Mouse (Mus musculus) limb, embryonic 14.5 days (tissue): ENCODE data around the gene Cep112. TPM values are rescaled to one million over a fixed set of nuclear protein-coding genes. Genes with fewer than 3 reads are reported as not detected.

Source experiments
- ATAC-seq: fragments of 200-750 bp; cut with Nextera tagmentation; 2 replicates; pipeline ENCODE4 v1.8.0; 2017; ENCODE audit warnings: low read depth, moderate number of reproducible peaks, moderate TSS enrichment; ENCODE audit not compliant: low FRiP score
- DNase-seq: peaks from one replicate; pipeline ENCODE4 v3.0.0-alpha.2; 2015; ENCODE audit warnings: low spot score
- H3K27ac ChIP-seq: fragments of 300-500 bp; sonication (generic); replicated peaks from 2 replicates; pipeline ENCODE4 v1.5.1; 2014; ENCODE audit warnings: low read depth, mild to moderate bottlenecking, low read length, moderate library complexity, mixed read lengths
- H3K27me3 ChIP-seq: fragments of 300-500 bp; sonication (generic); 2 replicates; pipeline ENCODE4 v1.6.1; 2014; ENCODE audit warnings: low read length, mixed read lengths; ENCODE audit not compliant: control insufficient read depth, insufficient read depth
- H3K36me3 ChIP-seq: fragments of 300-500 bp; sonication (generic); 2 replicates; pipeline ENCODE4 v1.6.1; 2014; ENCODE audit warnings: mild to moderate bottlenecking, low read length, moderate library complexity, mixed read lengths; ENCODE audit not compliant: control insufficient read depth, insufficient read depth
- H3K4me1 ChIP-seq: fragments of 300-500 bp; sonication (generic); 2 replicates; pipeline ENCODE4 v1.6.1; 2014; ENCODE audit warnings: antibody characterized with exemption, low read length, mixed read lengths; ENCODE audit not compliant: control insufficient read depth, insufficient read depth
- H3K4me2 ChIP-seq: fragments of 300-500 bp; sonication (generic); replicated peaks from 2 replicates; pipeline ENCODE4 v1.6.1; 2014; ENCODE audit warnings: low read depth, mild to moderate bottlenecking, low read length, moderate library complexity; ENCODE audit not compliant: severe bottlenecking
- H3K4me3 ChIP-seq: fragments of 300-500 bp; sonication (generic); replicated peaks from 2 replicates; pipeline ENCODE4 v1.5.1; 2014; ENCODE audit warnings: low read length
- H3K9ac ChIP-seq: fragments of 300-500 bp; sonication (generic); 2 replicates; pipeline ENCODE4 v1.6.1; 2014; ENCODE audit warnings: mild to moderate bottlenecking, low read depth, low read length, moderate library complexity; ENCODE audit not compliant: severe bottlenecking
- H3K9me3 ChIP-seq: fragments of 300-500 bp; sonication (generic); 2 replicates; pipeline ENCODE4 v1.6.1; 2016; ENCODE audit warnings: low read length; ENCODE audit not compliant: control insufficient read depth
- POLR2A ChIP-seq: fragments of 200-500 bp; IDR thresholded peaks from 2 replicates; pipeline ENCODE4 v1.8.0; 2012; ENCODE audit warnings: inconsistent platforms, mild to moderate bottlenecking, moderate library complexity, borderline replicate concordance; ENCODE audit not compliant: insufficient read depth, insufficient read length; ENCODE audit errors: extremely low read depth
- WGBS: fragments of 180-500 bp; shearing (Covaris S2); extraction: QIAGEN DNeasy Blood & Tissue Kit; methylation state at CpG from one replicate; pipeline ENCODE4 v1.1.7; 2014; 5-methylcytosine and 5-hydroxymethylcytosine counted together
- polyA plus RNA-seq, 2 experiments: library from polyadenylated mRNA; depleted of rRNA in 1 of 2; stranded (reverse) in 1 of 2; unstranded in 1 of 2; fragments of >200 nt; fragmentation: Nextera tagmentation in 1 of 2; extraction: Ambion mirVana in 1 of 2; gene quantifications; 2 replicates each; pipeline versions ENCODE4 v1.2.1 to v1.2.3; 2012 to 2014

Gene Cep112
- polyA plus RNA-seq, 2 experiments, result 9.0 to 17.3 TPM

DNA sequence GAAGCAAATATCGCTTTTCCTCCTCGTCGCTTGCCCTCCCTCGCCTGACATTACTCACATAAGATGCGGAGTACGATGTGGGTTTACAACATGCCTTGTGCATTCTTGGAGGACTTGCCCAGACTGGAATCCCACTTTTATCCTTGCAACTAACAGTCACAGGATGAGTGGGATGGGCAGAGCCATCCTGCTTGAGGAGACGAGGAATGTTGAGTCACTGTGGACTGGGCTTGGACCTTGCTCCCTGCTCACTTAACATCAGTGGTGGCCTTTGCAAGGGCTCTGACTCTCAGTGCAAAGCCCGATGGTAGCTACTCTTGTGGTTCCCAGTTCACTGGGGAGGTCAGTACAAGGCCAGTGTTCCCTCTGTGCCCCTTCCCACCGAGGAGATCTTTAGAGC is 473.1 kb downstream of the Cep112 start:
- no peak overlapping the region for H3K9ac ChIP-seq
- no peak for ATAC-seq
- WGBS, result 65% methylated on average over 9 of the region's 9 CpGs

DNA sequence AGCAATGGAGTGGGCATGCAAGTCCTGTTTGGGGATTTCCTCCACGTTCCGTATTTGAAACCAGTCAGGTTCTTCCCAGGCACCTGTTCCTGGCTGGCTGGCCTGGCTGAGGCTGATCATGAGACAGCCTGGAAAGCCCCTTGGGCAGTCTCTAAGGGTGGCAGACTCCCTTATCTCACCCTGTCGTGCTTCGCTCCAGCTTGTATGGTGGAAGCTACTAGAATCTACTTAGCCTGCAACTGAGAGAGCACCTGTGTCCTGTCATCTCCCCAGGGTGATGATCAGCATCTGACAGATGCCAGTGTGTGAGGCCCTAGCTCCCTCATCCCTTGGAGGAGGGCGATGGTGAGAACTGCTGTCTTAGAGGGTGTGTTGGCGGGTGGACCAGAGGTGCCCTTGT is 473.5 kb downstream of the Cep112 start:
- DNase-seq, result no peak
- Histone ChIP-seq H3K27ac (no peak overlapping the region), H3K4me2 (no peak overlapping the region), H3K36me3 (no peaks in the 10 kb centered on the region), H3K4me3 (no peak overlapping the region), H3K9ac (no peak overlapping the region), H3K9me3 (no peaks in the 10 kb centered on the region), H3K27me3 (no peaks in the 10 kb centered on the region), H3K4me1 (peaks cover 22% of the 10 kb centered on the region)
- no peak for ATAC-seq
- TF ChIP-seq POLR2A, result no peak
- WGBS, result 69% methylated on average over 6 of the region's 6 CpGs

More for the DNA sequence above, 473.1 kb downstream of the Cep112 start:
- Histone ChIP-seq H3K27ac (no peak overlapping the region), H3K4me2 (no peak overlapping the region), H3K4me1 (peaks cover 26% of the 10 kb centered on the region), H3K4me3 (no peak overlapping the region), H3K9me3 (no peaks in the 10 kb centered on the region), H3K36me3 (no peaks in the 10 kb centered on the region), H3K27me3 (no peaks in the 10 kb centered on the region)
- TF ChIP-seq POLR2A, result no peak
- DNase-seq, result no peak

DNA sequence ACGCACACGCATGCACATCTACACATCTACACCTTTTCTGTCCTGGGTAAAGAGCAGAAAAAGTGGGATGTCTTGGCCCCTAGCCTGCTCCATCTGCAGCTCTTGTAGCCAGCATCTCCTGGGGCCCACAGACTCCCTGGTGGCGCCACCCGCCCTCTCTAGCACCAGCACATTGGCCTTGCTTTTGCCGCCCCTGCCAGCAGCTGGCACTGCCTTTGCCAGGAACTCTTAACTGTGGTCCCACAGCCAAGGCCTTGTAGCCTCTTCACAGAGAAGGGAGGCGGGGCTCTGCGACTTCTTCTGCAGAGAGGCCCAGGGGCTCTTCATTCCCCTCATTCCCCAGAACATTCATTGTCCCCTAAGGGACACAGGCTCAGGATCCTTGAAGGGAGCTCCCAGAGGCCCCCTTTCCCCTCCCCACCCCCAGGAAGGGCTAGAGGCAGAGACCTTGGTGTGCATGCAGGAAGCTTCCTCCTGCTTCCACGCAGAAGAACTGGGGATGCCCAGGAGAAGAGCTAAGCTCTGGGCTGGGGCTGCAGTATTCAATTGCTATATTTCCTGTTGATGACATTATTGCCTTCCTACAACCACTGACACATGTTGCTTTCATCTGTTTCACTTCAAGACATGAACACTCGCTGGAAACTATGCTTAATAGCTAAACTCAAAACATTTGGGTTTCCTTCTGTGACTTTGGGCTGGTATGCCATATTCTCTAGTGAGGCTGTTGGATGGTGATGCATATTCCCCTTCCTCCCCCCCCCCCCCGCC is 475.9 kb downstream of the Cep112 start:
- Histone ChIP-seq H3K27me3 (no peaks in the 10 kb centered on the region), H3K4me1 (peaks cover 15% of the 10 kb centered on the region), H3K36me3 (no peaks in the 10 kb centered on the region), H3K4me2 (no peak overlapping the region), H3K4me3 (no peak overlapping the region), H3K9ac (no peak overlapping the region), H3K9me3 (no peaks in the 10 kb centered on the region), H3K27ac (peak overlapping the region; percentile 55; the same call in 1 of the 2 replicates)
- no peak for TF ChIP-seq POLR2A
- DNase-seq, result no peak
- ATAC-seq, result no peak
- 66% methylated on average over 9 of the region's 10 CpGs for WGBS

GRCm38 (mm10) chr11:108901670-108902069 is 476.7 kb downstream of the Cep112 start:
- H3K27me3 ChIP-seq, result no peaks in the 10 kb centered on the region
- H3K9me3 ChIP-seq, result no peaks in the 10 kb centered on the region
- H3K4me1 ChIP-seq, result peaks cover 21% of the 10 kb centered on the region
- no peak overlapping the region for H3K9ac ChIP-seq
- H3K36me3 ChIP-seq, result no peaks in the 10 kb centered on the region
- 79% methylated on average over 7 of the region's 7 CpGs for WGBS
- ATAC-seq (no peak), DNase-seq (no peak)
- no peak overlapping the region for H3K27ac ChIP-seq
- no peak for TF ChIP-seq POLR2A
- no peak overlapping the region for H3K4me3 ChIP-seq
- no peak overlapping the region for H3K4me2 ChIP-seq

- TF ChIP-seq POLR2A, result no peak
- Histone ChIP-seq H3K27ac (no peak overlapping the region), H3K4me1 (peaks cover 21% of the 10 kb centered on the region), H3K4me2 (no peak overlapping the region), H3K36me3 (no peaks in the 10 kb centered on the region), H3K27me3 (no peaks in the 10 kb centered on the region), H3K9ac (no peak overlapping the region), H3K4me3 (no peak overlapping the region), H3K9me3 (no peaks in the 10 kb centered on the region)
- 78% methylated on average over 4 of the region's 4 CpGs for WGBS
- DNase-seq, result no peak
- ATAC-seq, result no peak
Measured at GRCm38 (mm10) chr11:108902303-108902702, 477.3 kb downstream of the Cep112 start.
